Mouse (Mus musculus) C2C12 (cell line): ENCODE measurements around the gene Zfp385c. TPM values are rescaled to one million over a fixed set of nuclear protein-coding genes. Genes with fewer than 3 reads are reported as not detected.

Experiments
- H3K27me3 ChIP-seq: one replicate; pipeline ENCODE4 v1.6.1; 2011; ENCODE audit not compliant: control insufficient read depth, insufficient read depth, insufficient read length
- H3K36me3 ChIP-seq: one replicate; pipeline ENCODE4 v1.6.1; 2011; ENCODE audit not compliant: control insufficient read depth, insufficient read depth
- H3K4me3 ChIP-seq: one replicate; pipeline ENCODE4 v1.5.1; 2011; ENCODE audit warnings: mild to moderate bottlenecking, control low read depth; ENCODE audit not compliant: poor library complexity, insufficient read depth, severe bottlenecking
- H3K79me2 ChIP-seq: one replicate; pipeline ENCODE4 v1.6.1; 2011; ENCODE audit not compliant: control insufficient read depth, insufficient read depth
- H3K79me3 ChIP-seq: one replicate; pipeline ENCODE4 v1.6.1; 2011; ENCODE audit warnings: low read depth, control low read depth
- H3ac ChIP-seq: one replicate; pipeline ENCODE3; 2011; ENCODE audit warnings: low read depth; ENCODE audit not compliant: control insufficient read depth, insufficient read length
- CEBPB ChIP-seq: IDR thresholded peaks from one replicate; pipeline ENCODE4 v1.6.1; 2011; ENCODE audit warnings: low read depth, mild to moderate bottlenecking, control low read depth, moderate library complexity
- CTCF ChIP-seq: IDR thresholded peaks from one replicate; pipeline ENCODE4 v1.5.1; 2011; ENCODE audit not compliant: control insufficient read depth, insufficient read depth, insufficient read length
- FOSL1 ChIP-seq: IDR thresholded peaks from one replicate; pipeline ENCODE4 v1.8.0; 2011; ENCODE audit warnings: mild to moderate bottlenecking, low read length; ENCODE audit not compliant: poor library complexity, insufficient read depth, severe bottlenecking
- MAX ChIP-seq: IDR thresholded peaks from one replicate; pipeline ENCODE4 v1.6.1; 2011; ENCODE audit warnings: mild to moderate bottlenecking, control low read depth
- MYOD1 ChIP-seq: IDR thresholded peaks from one replicate; pipeline ENCODE4 v1.6.1; 2011; ENCODE audit warnings: low read depth; ENCODE audit not compliant: control insufficient read depth, insufficient read length
- MYOG ChIP-seq: IDR thresholded peaks from one replicate; pipeline ENCODE4 v1.6.1; 2011; ENCODE audit not compliant: control insufficient read depth, insufficient read length; ENCODE audit errors: extremely low read depth
- USF1 ChIP-seq: IDR thresholded peaks from one replicate; pipeline ENCODE4 v1.6.1; 2011; ENCODE audit warnings: low read depth, mild to moderate bottlenecking, control low read depth, moderate library complexity
- polyA plus RNA-seq: library from polyadenylated mRNA; unstranded; fragments of >200 nt; fragmentation: generic; extraction: Trizol; gene quantifications from one replicate; pipeline ENCODE4 v1.2.1, GENCODE M21; 2012; ENCODE audit warnings: missing spikeins

Gene Zfp385c
- polyA plus RNA-seq, 1 experiment = not detected

- no peak for TF ChIP-seq CTCF
- TF ChIP-seq MYOG = no peak
- H3K36me3 ChIP-seq = peaks cover 93% of the 10 kb centered on the region
- no peaks in the 10 kb centered on the region for H3K27me3 ChIP-seq
- peaks cover 26% of the 10 kb centered on the region for H3K79me2 ChIP-seq
- no peak overlapping the region for H3ac ChIP-seq
- peaks cover 12% of the 10 kb centered on the region for H3K79me3 ChIP-seq
- no peak overlapping the region for H3K4me3 ChIP-seq
Measured at GRCm38 (mm10) chr11:100598074-100598473, 94.2 kb downstream of the Zfp385c start.

GRCm38 (mm10) chr11:100595533-100595932 is 96.7 kb downstream of the Zfp385c start:
- no peak for TF ChIP-seq FOSL1
- no peak for TF ChIP-seq USF1
- no peak for TF ChIP-seq MYOG
- TF ChIP-seq CEBPB = no peak
- TF ChIP-seq MAX = no peak
- TF ChIP-seq MYOD1 = no peak
- peaks cover 99% of the 10 kb centered on the region for H3K36me3 ChIP-seq
- H3K27me3 ChIP-seq = no peaks in the 10 kb centered on the region
- no peaks in the 10 kb centered on the region for H3K79me3 ChIP-seq
- peaks cover under 1% of the 10 kb centered on the region for H3K79me2 ChIP-seq
- H3K4me3 ChIP-seq = no peak overlapping the region
- no peak overlapping the region for H3ac ChIP-seq

GRCm38 (mm10) chr11:100594608-100595007 is 97.6 kb downstream of the Zfp385c start:
- no peak overlapping the region for H3ac ChIP-seq
- no peaks in the 10 kb centered on the region for H3K79me2 ChIP-seq
- H3K27me3 ChIP-seq = no peaks in the 10 kb centered on the region
- TF ChIP-seq MYOG (no peak), USF1 (no peak), MYOD1 (no peak)
- H3K36me3 ChIP-seq = peaks cover 99% of the 10 kb centered on the region
- no peak overlapping the region for H3K4me3 ChIP-seq
- H3K79me3 ChIP-seq = no peaks in the 10 kb centered on the region

DNA sequence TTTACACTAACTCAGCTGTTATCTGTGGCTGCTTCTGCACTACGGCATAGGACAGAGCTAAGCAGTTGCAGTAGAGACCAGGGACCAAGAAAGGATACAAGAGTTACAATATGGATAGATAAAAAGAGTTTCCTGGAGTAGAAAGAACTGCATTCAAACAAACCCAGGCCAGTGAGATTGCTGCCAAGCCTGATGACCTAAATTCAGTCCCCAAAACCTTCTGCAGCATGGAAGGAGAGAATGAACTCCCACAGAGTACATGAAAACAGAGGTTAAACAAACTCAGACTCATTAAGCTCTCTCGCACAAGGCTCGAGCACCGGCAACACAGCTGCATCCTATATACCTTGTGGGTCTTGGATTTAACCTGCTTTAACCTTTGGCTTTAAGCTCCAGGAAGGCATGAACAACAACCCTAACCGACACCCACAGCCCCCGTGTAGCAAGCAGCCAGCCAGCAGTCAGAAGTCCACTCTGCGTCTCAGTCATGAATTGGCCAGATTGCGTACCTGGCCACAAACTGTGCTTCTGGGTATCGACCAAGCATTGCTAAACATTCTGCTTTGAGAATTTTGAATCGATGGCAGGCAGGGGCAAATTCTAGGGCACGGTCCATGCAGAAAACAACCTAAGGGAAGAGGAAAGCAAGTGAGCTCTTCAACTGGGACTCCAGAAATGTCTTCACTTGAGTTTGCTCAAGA is 99.8 kb downstream of the Zfp385c start:
- H3K27me3 ChIP-seq = no peaks in the 10 kb centered on the region
- H3K79me3 ChIP-seq = no peaks in the 10 kb centered on the region
- no peak overlapping the region for H3ac ChIP-seq
- TF ChIP-seq CEBPB (no peak), MYOD1 (no peak), CTCF (no peak), MAX (no peak), FOSL1 (no peak), USF1 (no peak), MYOG (no peak)
- H3K36me3 ChIP-seq = peaks cover 98% of the 10 kb centered on the region
- H3K4me3 ChIP-seq = no peak overlapping the region
- H3K79me2 ChIP-seq = no peaks in the 10 kb centered on the region

- Histone ChIP-seq H3K27me3 (no peaks in the 10 kb centered on the region), H3K79me2 (no peaks in the 10 kb centered on the region), H3K36me3 (peaks cover 98% of the 10 kb centered on the region), H3K79me3 (no peaks in the 10 kb centered on the region), H3ac (no peak overlapping the region), H3K4me3 (no peak overlapping the region)
- no peak for TF ChIP-seq MYOG
- no peak for TF ChIP-seq USF1
- TF ChIP-seq MAX = no peak
- TF ChIP-seq CTCF = no peak
- TF ChIP-seq CEBPB = no peak
- TF ChIP-seq MYOD1 = no peak
Measured at GRCm38 (mm10) chr11:100588462-100588861, 103.8 kb downstream of the Zfp385c start.

DNA sequence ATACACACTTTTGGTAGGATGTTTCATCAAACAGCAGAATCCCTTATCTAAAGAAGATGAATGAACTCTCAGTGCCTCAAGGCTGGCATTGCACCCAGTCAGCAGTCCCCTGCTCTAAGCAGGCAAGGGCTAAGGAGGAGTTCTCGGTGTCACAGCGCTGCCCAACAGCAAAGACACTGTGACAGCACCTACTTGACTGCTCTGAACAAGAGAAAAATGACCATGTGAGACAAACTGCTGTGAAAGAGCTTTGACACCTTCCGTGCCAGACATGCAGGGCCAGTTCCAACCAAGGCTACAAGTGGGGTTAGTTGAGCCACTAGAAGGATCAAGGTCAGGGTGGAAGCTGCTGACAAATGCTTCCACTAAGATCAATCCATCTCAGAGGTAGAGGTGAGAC is 107.1 kb downstream of the Zfp385c start:
- TF ChIP-seq CTCF (no peak), CEBPB (no peak), MYOG (no peak), FOSL1 (no peak), MAX (no peak), USF1 (no peak), MYOD1 (no peak)
- peaks cover 90% of the 10 kb centered on the region for H3K36me3 ChIP-seq
- no peak overlapping the region for H3ac ChIP-seq

More for the DNA sequence above, 107.1 kb downstream of the Zfp385c start:
- Histone ChIP-seq H3K4me3 (no peak overlapping the region), H3K27me3 (no peaks in the 10 kb centered on the region), H3K79me2 (no peaks in the 10 kb centered on the region), H3K79me3 (peaks cover 2% of the 10 kb centered on the region)
